Mouse (Mus musculus) forebrain, embryonic 12.5 days (tissue): ENCODE measurements at regions not wholly inside any gene's neighbourhood (a gene's known extent, or its start where the extent isn't known, plus 50 kb on each side); places are given as distances from the start of the nearest gene placed in this dataset.
A peak's percentile ranks its signal among the peaks of the same experiment; 100 is the strongest.

ENCODE experiments used
- ATAC-seq: fragments of 200-750 bp; cut with Nextera tagmentation; 2 replicates; pipeline ENCODE4 v1.8.0; 2017; ENCODE audit warnings: moderate TSS enrichment; ENCODE audit not compliant: low FRiP score
- H3K27ac ChIP-seq: fragments of 300-500 bp; sonication (generic); 2 replicates; pipeline ENCODE4 v1.5.1; 2016; ENCODE audit warnings: mild to moderate bottlenecking
- H3K27me3 ChIP-seq: fragments of 300-500 bp; sonication (generic); 2 replicates; pipeline ENCODE4 v1.6.1; 2016; ENCODE audit warnings: mild to moderate bottlenecking
- H3K36me3 ChIP-seq: fragments of 300-500 bp; sonication (generic); replicated peaks from 2 replicates; pipeline ENCODE4 v1.6.1; 2016; ENCODE audit warnings: mild to moderate bottlenecking
- H3K4me1 ChIP-seq: fragments of 300-500 bp; sonication (generic); 2 replicates; pipeline ENCODE4 v1.6.1; 2016
- H3K4me2 ChIP-seq: fragments of 300-500 bp; sonication (generic); 2 replicates; pipeline ENCODE4 v1.6.1; 2016; ENCODE audit warnings: mild to moderate bottlenecking, moderate library complexity
- H3K4me3 ChIP-seq: fragments of 300-500 bp; sonication (generic); replicated peaks from 2 replicates; pipeline ENCODE4 v1.5.1; 2016; ENCODE audit warnings: mild to moderate bottlenecking
- H3K9ac ChIP-seq: fragments of 300-500 bp; sonication (generic); 2 replicates; pipeline ENCODE4 v1.6.1; 2016; ENCODE audit warnings: mild to moderate bottlenecking
- H3K9me3 ChIP-seq: fragments of 300-500 bp; sonication (generic); 2 replicates; pipeline ENCODE4 v1.6.1; 2016
- WGBS: fragments of 180-500 bp; shearing (Covaris S2); methylation state at CpG from one replicate; pipeline ENCODE4 v1.1.7; 2016; 5-methylcytosine and 5-hydroxymethylcytosine counted together

DNA sequence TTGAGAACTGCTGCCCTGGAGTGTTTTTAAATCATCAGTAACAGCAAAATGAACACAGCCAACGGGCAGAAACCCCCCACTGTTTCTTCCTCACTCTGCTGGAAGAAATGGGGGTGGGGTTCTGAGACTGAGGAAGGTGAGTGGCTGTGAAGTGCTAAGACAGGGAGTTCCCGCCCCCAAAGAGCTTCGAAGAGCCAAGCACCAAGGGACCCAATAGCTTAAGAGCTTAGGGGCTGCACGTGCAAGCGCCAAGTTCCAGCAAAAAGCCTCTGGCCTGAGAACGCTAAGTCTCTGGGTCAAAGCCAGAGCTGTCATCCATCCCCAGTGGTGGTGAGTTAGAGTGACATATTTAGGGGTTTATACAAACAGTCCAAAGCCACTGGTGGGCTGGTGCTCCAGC lies 55.1 kb upstream of the Pcbd1 start:
- Histone ChIP-seq H3K4me2 (no peak overlapping the region), H3K27ac (no peak overlapping the region), H3K36me3 (no peaks in the 10 kb centered on the region), H3K9ac (no peak overlapping the region), H3K4me1 (no peaks in the 10 kb centered on the region), H3K9me3 (no peaks in the 10 kb centered on the region), H3K4me3 (no peak overlapping the region), H3K27me3 (0 out of 2 replicates have a peak, but pooled peaks cover 4% of the 10 kb centered on the region)
- WGBS, result 61% methylated on average over 6 of the region's 6 CpGs
- no peak for ATAC-seq

- Histone ChIP-seq H3K27ac (no peak overlapping the region), H3K36me3 (no peaks in the 10 kb centered on the region), H3K4me2 (no peak overlapping the region), H3K9ac (no peak overlapping the region), H3K27me3 (no peaks in the 10 kb centered on the region), H3K9me3 (no peaks in the 10 kb centered on the region), H3K4me1 (no peaks in the 10 kb centered on the region), H3K4me3 (no peak overlapping the region)
- WGBS, result 69% methylated on average over 5 of the region's 5 CpGs
- ATAC-seq, result no peak
Observed at GRCm38 (mm10) chr10:61028598-61028997, 60.5 kb upstream of the Pcbd1 start.

- ATAC-seq, result no peak
Observed at GRCm38 (mm10) chr10:61027215-61027614, 61.9 kb upstream of the Pcbd1 start.

GRCm38 (mm10) chr10:61025061-61025460 lies 64.1 kb upstream of the Pcbd1 start:
- 88% methylated on average over 4 of the region's 4 CpGs for WGBS
- Histone ChIP-seq H3K4me2 (no peak overlapping the region), H3K9me3 (no peaks in the 10 kb centered on the region), H3K27ac (no peak overlapping the region), H3K27me3 (0 out of 2 replicates have a peak, but pooled peaks cover 5% of the 10 kb centered on the region), H3K36me3 (no peaks in the 10 kb centered on the region), H3K4me3 (no peak overlapping the region), H3K9ac (no peak overlapping the region), H3K4me1 (no peaks in the 10 kb centered on the region)
- ATAC-seq, result no peak

More at GRCm38 (mm10) chr10:61027215-61027614, 61.9 kb upstream of the Pcbd1 start:
- H3K9ac ChIP-seq, result no peak overlapping the region
- no peak overlapping the region; the same call in 1 of the 2 replicates for H3K27ac ChIP-seq
- no peaks in the 10 kb centered on the region for H3K36me3 ChIP-seq
- no peak overlapping the region for H3K4me2 ChIP-seq
- H3K27me3 ChIP-seq, result 0 out of 2 replicates have a peak, but pooled peaks cover 4% of the 10 kb centered on the region
- H3K4me1 ChIP-seq, result no peaks in the 10 kb centered on the region
- WGBS, result 77% methylated on average over 6 of the region's 6 CpGs
- H3K9me3 ChIP-seq, result no peaks in the 10 kb centered on the region
- no peak overlapping the region for H3K4me3 ChIP-seq

GRCm38 (mm10) chr10:61024166-61024565 lies 65.0 kb upstream of the Pcbd1 start:
- 0 out of 2 replicates have a peak, but pooled peaks cover 5% of the 10 kb centered on the region for H3K27me3 ChIP-seq
- no peaks in the 10 kb centered on the region for H3K4me1 ChIP-seq
- no peak overlapping the region for H3K4me3 ChIP-seq
- no peaks in the 10 kb centered on the region for H3K36me3 ChIP-seq
- WGBS, result 37% methylated on average over 3 of the region's 3 CpGs
- no peak overlapping the region for H3K9ac ChIP-seq
- H3K27ac ChIP-seq, result no peak overlapping the region
- no peak overlapping the region for H3K4me2 ChIP-seq
- H3K9me3 ChIP-seq, result no peaks in the 10 kb centered on the region
- ATAC-seq, result no peak

DNA sequence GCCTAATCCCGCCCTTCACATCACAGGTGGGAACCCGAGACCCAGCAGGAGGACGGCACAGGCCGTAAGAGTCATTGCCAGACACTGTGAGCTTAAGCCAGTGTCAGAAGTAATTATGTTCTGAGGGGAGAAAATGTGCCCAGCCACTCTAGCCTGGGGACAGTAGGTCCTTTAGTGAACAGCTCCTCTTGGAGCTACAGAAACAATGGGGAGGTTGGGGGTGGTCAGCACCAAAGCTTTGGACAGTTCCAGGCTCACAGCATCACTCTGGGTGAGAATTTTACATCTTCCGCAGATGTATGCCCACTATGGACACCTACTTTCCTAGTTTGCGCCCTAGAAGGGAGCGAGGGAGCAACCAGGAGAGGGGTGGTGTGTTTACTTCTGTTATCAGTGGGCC lies 65.7 kb upstream of the Pcbd1 start:
- H3K9me3 ChIP-seq, result no peaks in the 10 kb centered on the region
- H3K4me2 ChIP-seq, result no peak overlapping the region
- H3K27me3 ChIP-seq, result 0 out of 2 replicates have a peak, but pooled peaks cover 5% of the 10 kb centered on the region
- H3K27ac ChIP-seq, result no peak overlapping the region
- 40% methylated on average over 7 of the region's 7 CpGs for WGBS
- ATAC-seq, result no peak
- no peaks in the 10 kb centered on the region for H3K4me1 ChIP-seq
- no peaks in the 10 kb centered on the region for H3K36me3 ChIP-seq
- no peak overlapping the region for H3K4me3 ChIP-seq
- H3K9ac ChIP-seq, result no peak overlapping the region

DNA sequence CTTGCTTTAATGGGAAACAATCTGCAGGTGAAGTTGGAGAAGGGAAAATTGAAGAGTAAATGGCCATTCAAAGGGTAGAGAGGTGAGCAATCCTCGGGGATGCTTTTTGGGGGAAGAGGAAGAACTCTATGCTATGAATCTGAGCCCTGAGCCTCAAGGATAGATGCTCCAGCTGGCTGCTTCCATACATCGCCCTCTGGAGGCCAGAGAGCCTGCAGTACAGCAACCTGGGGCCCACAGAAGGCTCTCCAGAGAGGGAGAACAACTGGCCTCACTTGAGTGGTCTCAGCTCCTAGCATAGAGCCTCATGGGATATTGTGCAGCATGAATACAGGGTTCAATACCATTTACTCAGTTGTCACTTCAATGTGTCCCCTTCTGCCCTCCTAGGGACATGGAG lies 69.6 kb upstream of the Pcbd1 start:
- Histone ChIP-seq H3K27ac (no peak overlapping the region), H3K36me3 (no peaks in the 10 kb centered on the region), H3K4me2 (no peak overlapping the region), H3K4me1 (peaks cover 7% of the 10 kb centered on the region; the same call in 1 of the 2 replicates), H3K9ac (no peak overlapping the region), H3K27me3 (peaks cover 5% of the 10 kb centered on the region; the same call in 1 of the 2 replicates), H3K9me3 (no peaks in the 10 kb centered on the region), H3K4me3 (no peak overlapping the region)
- WGBS, result 28% methylated on average over 2 of the region's 2 CpGs
- no peak for ATAC-seq

DNA sequence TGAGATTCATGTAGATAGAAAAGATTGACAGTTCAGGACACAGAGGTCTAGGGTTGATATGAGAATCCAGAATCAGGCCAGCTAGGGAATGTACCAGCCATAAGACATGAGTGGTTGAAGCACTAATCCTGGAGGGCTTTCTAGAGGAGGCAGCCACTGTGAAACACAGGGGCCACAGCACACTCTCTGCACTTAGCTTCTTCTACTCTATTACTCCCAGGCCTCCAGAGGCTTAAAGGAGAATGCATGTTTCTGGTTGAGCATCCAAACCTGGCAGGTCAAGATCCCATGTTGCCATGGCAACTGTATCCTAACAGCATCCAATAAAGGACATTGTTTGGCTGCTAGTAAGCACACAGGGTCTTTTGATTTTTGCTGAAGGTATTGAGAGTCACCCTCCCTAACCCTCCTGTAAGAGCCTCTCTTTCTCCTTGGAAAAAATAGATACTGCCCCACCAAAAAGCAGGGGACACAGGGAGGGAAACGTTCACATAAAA lies 76.9 kb upstream of the Pcbd1 start:
- H3K27me3 ChIP-seq, result no peaks in the 10 kb centered on the region; the same call in 1 of the 2 replicates
- H3K9me3 ChIP-seq, result no peaks in the 10 kb centered on the region
- no peak overlapping the region for H3K4me2 ChIP-seq
- 0 out of 2 replicates have a peak overlapping the region, but pooled peaks have one; percentile 13 for H3K27ac ChIP-seq
- 36% methylated on average over 1 of the region's 1 CpGs for WGBS
- H3K4me3 ChIP-seq, result no peak overlapping the region
- H3K4me1 ChIP-seq, result peaks cover 18% of the 10 kb centered on the region
- H3K36me3 ChIP-seq, result no peaks in the 10 kb centered on the region
- ATAC-seq, result no peak
- no peak overlapping the region for H3K9ac ChIP-seq

DNA sequence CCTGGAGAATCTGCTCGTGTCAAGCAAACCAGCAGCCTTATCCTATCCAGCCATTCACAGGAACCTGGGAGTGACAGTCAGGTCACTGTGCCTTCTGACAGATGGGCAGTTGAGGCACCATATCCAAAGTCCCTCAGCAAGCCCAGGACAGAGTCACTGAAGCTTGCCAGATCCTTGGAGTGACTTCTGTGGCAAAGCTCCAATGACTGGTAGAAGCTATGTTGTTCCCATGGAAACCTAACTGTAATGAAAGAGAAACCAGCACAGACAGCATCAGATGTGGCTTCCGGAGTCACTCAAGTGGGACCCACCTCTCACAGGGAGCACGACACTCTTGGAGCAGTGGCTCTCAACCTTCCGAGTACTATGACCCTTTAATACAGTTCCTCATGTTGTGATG lies 78.4 kb upstream of the Pcbd1 start:
- no peaks in the 10 kb centered on the region for H3K9me3 ChIP-seq
- H3K27me3 ChIP-seq, result no peaks in the 10 kb centered on the region; the same call in 1 of the 2 replicates
- H3K9ac ChIP-seq, result no peak overlapping the region
- no peak overlapping the region for H3K27ac ChIP-seq
- H3K36me3 ChIP-seq, result no peaks in the 10 kb centered on the region
- no peak overlapping the region for H3K4me2 ChIP-seq
- 83% methylated on average over 4 of the region's 4 CpGs for WGBS
- H3K4me1 ChIP-seq, result peaks cover 12% of the 10 kb centered on the region
- H3K4me3 ChIP-seq, result no peak overlapping the region
- no peak for ATAC-seq

DNA sequence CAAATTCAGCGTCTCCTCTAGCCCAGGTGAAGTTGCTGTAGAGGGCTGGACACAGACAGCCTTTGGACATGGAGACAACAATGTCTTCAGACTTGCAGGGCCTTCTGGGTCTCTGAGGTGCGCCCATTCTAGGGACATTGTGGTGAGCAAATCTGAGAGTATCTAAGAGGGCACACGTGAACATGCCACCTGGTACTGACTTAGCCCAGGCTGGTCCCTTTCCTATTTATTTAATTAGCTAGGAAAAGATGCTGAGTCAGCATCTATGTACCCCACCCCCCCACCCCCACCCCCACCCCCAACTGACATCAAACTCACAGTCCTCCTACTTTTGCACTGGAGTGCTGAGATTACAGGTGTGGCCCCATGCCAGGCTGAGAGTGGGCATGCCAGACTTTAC lies 81.7 kb upstream of the Pcbd1 start:
- Histone ChIP-seq H3K9ac (no peak overlapping the region), H3K4me2 (no peak overlapping the region), H3K27ac (no peak overlapping the region), H3K9me3 (no peaks in the 10 kb centered on the region), H3K36me3 (no peaks in the 10 kb centered on the region), H3K4me3 (no peak overlapping the region), H3K4me1 (peaks cover 6% of the 10 kb centered on the region), H3K27me3 (peaks cover 3% of the 10 kb centered on the region; the same call in 1 of the 2 replicates)
- ATAC-seq, result no peak
- 87% methylated on average over 3 of the region's 3 CpGs for WGBS

DNA sequence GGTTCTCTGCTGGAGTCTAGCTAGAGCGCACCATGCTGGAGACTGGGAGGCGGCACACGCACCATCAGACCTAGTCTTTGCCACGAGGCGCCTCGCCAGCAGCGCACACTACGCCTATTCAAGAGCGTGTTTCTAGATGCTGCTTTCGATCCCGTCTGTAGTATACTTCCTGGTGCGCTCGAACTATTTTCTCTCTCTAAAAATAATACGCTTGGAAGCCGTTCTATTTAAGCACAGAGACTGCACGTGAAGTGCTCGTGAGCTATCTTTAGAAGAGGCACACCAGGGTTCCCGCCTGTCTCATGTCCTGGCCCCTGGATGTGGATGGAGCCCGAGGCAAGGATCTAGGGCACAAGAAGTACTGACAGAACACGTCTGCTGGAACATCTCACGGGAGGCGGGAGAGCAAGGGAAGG lies 87.4 kb upstream of the Pcbd1 start:
- Histone ChIP-seq H3K4me1 (no peaks in the 10 kb centered on the region), H3K27ac (no peak overlapping the region), H3K27me3 (peaks cover 3% of the 10 kb centered on the region; the same call in 1 of the 2 replicates), H3K9ac (no peak overlapping the region), H3K9me3 (0 out of 2 replicates have a peak, but pooled peaks cover 4% of the 10 kb centered on the region), H3K4me3 (no peak overlapping the region), H3K36me3 (no peaks in the 10 kb centered on the region), H3K4me2 (no peak overlapping the region)
- 95% methylated on average over 22 of the region's 22 CpGs for WGBS
- no peak for ATAC-seq

GRCm38 (mm10) chr10:60997393-60997792 lies 91.7 kb upstream of the Pcbd1 start:
- 66% methylated on average over 9 of the region's 9 CpGs for WGBS
- Histone ChIP-seq H3K4me1 (no peaks in the 10 kb centered on the region), H3K27ac (no peak overlapping the region), H3K4me2 (no peak overlapping the region), H3K9me3 (0 out of 2 replicates have a peak, but pooled peaks cover 4% of the 10 kb centered on the region), H3K9ac (no peak overlapping the region), H3K36me3 (no peaks in the 10 kb centered on the region), H3K4me3 (no peak overlapping the region), H3K27me3 (no peaks in the 10 kb centered on the region)
- ATAC-seq, result no peak

DNA sequence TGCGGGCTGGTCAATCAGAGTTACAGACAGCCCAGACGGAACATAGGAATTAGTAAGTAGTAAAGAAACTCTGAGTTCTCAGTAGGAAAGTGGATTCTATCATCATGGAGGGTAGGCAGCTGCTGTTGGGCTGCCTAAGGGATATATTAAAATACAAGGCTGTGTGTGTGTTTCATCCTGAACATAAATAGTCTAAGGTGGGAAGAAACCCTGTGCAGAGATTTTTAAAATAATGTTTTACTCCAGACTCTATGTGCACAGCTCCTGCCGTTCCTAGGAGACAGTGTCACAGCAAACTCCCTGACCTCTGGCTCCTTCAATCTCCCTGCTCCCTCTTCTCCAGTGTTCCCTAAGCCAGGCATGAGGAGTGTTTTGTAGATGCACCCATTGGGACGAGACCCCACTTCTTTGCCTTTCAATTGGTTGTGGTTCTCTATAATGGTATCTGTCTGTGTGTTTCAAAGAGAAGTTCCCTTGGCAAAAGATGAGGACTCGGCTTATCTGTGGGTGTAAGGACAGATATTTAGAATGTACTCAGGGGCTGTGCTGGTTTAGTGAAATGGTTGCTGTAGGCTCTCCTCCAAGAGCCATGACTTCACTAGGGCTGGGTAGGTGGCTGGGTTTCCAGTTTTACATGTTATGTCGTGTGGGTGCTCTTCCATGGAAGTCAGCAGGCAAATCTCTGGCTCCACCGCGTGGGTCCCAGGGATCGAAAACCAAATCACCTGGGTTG lies 93.1 kb upstream of the Pcbd1 start:
- Histone ChIP-seq H3K9me3 (no peaks in the 10 kb centered on the region), H3K4me2 (no peak overlapping the region), H3K4me3 (no peak overlapping the region), H3K36me3 (no peaks in the 10 kb centered on the region), H3K4me1 (no peaks in the 10 kb centered on the region), H3K27ac (no peak overlapping the region), H3K9ac (no peak overlapping the region), H3K27me3 (no peaks in the 10 kb centered on the region)
- 90% methylated on average over 9 of the region's 9 CpGs for WGBS
- no peak for ATAC-seq
